Mouse (Mus musculus): Measurements from ENCODE around the gene Mmachc.

- TF ChIP-seq CTCF (IDR thresholded peaks at IDR 0.05; ENCODE audit: low read depth, low read length) (no peak), POLR2A (IDR thresholded peaks at IDR 0.05; ENCODE audit: insufficient read depth, low read length) (no peak)
Observed at GRCm38 (mm10) chr4:116734996-116735395, 26.8 kb upstream of the Mmachc start.

Measured in ES-Bruce4 (cell line).